Mouse (Mus musculus) hindlimb bud, embryonic 11.5 days (tissue): Measurements from ENCODE around the gene Gprc5c.

ENCODE experiments used
- DNase-seq: peaks from one replicate; pipeline ENCODE4 v3.0.0-alpha.2; 2012; ENCODE audit warnings: low read depth, low spot score; ENCODE audit errors: extremely low spot score

Gprc5c gene

DNA sequence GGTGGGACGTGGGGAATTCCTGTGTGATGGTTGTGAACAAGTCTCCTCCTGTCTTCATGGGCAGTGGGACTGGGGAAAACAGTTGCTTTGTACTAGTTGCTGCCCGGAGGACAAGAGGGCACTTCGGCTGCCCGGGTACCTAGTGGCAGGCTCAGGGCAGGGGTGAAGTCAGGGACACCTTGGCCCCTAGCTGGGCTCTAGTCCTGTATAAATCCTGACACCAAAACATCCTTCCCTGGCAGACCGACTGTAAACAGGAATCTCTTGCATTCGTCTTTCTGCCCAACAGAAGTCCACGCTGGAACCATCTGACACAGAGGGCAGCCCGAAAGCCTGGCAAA is 20.5 kb upstream of the Gprc5c start:
- no peak for DNase-seq

DNA sequence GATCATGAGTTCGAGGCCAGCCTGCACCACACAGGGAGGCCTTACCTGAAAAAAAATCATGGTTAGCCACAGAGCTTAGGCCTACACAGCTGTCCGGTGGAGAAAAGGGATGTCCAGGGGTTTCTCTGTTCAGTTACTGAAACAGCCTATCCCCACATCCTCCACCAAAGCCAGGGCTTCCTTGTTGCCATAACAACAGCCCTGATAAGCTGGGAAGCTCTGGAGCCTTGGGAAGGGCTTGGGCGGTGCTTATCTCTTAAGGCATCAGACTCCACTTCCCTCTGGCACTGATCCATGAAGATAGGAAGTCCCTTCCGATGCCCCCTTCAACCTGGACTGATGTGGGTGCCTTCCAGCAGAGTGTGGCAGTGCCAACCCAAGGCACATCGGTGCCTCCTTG is 17.8 kb upstream of the Gprc5c start:
- DNase-seq: no peak

DNA sequence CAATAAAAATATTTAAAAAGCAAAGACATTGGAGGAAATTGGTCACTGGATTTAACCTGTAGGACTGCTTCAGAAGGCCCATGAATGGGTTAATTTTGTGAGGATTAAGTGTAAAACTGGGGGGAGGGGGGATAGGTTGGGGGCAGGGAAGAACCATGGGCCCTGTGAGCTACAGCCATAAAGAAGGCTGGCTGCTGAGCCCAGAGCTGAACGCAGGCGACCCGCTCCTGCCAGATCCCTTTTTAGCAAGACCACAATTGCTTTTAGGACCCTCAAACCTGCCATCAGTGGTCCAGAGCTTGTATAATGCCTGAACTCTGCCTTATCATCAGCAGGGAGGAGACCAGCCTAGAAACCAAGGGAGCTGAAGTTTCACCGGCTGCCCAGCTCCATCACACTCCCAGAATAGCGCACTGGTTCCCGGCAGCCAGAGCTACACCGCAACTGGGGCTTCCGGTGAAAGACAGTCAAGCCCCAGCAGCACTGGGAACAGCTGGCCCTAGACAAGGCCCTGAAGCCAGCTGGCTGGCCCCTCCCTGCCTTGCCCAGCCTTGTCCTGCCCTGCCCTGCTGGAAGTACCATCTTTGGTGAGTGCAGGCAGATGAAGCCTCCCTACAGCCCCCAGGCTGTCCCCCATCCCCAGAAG is 7.0 kb upstream of the Gprc5c start:
- DNase-seq: no peak

DNA sequence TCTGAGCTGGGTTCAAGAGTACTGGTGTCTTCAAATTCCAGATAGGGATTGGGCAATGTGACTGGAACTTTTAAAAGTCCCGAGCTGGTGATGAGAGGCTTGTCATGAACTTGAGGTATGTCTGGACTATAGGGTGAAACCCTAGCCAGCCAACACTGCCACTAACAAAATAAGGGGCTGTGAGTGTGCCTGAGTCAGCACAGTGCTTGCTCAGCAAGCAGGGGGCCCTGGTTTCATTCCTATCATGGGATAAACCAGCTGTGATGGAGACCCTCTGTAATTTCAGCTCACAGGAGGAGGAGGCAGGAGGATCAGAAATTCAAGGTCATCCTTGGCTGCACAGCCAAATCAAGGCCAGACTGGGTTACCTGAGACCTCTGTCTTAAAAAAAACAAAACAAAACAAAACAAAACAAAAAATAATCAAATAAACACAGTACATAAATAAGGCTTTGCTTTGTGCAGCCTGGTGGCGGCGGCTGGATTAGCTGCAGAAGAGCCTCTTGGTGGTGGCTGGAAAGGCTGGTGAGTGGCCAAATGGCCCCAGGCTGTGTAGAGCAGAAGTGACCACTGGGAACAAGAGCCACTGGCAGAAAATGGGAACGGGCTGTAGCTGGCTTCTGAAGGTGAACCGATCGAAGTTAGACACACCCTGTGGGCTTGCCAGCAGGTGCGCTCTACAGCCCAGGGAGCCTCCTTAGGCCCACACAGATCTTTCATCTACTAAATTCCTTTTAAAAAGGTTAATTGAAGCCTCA is 6.3 kb upstream of the Gprc5c start:
- no peak for DNase-seq

DNA sequence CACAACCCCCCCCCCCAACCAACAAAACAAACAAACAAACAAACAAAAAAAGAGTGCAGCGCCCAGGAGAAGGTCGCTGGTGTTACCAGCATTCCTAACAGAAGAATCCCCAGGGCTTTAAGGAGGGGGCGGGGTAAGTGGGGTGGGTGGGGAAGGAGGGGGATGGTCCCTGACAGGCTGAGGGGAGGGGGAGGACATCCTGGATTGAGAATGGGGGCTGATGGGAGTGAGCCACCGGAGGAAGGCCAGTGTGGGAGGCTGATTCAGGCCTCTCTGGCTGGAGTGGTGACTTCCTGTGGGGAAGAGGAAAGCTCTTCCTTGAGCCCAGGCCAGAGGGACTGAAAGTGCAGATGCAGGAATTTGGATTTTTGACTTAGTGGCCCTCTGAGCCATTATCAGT is 4.6 kb upstream of the Gprc5c start:
- no peak for DNase-seq

DNA sequence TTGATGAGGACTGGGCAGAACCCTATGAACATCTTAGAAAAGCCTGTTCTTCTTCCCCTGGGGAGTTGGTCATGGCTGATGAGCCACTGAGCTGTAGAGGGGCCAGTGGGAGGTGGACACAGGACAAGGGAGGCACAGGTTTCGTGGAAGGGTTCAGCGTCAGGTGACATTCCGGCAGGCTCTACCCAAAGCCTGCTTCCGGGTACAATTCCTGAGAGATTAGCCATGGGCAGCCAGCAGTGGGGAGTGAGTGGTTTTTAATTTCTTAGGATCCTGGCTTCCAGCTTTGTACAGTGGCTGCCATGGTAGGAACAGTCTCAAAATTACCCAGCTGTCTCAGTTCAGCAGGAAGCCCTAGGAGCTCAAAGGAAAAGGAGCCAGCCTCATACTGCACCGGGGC is 3.9 kb upstream of the Gprc5c start:
- DNase-seq: no peak

DNA sequence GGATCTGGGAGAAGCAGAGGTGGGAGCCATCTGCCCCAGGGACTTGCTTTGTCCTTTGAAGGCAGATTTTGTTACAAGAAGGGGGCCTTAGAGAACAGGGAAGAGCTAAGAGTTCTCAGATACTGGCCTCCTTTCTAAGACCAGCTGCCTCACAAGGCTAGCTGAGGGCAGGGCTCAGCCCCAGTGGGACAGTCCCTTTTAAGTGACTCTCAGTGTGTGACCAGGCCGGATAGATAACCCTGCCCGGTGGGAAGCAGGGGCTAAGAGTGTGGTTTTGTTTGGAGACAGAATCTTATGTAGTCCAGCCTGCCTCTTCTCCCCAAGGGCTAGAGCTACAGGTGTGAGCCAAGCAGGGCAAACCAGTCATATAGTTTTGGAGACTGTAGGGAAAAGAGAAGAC is 1.4 kb upstream of the Gprc5c start:
- DNase-seq: no peak

DNA sequence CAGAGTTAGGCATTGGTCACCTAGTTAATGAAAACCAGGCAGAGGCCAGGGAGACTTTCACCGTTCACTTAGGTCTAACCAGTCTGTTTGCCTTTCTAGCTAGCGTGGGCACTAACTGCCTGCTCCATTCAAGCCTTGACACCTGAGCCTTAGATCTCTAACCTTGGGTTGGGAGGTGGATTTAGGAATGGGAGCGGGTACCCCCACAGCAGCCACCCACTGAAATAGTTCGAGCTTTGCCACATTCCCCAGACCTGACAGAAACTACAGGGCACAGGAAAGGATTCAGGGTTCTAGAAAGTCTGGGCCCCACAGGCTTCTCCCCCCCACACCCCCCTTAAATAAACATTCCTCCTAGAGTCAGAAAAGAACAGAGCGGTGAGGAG is 893 bp upstream of the Gprc5c start:
- DNase-seq: no peak

DNA sequence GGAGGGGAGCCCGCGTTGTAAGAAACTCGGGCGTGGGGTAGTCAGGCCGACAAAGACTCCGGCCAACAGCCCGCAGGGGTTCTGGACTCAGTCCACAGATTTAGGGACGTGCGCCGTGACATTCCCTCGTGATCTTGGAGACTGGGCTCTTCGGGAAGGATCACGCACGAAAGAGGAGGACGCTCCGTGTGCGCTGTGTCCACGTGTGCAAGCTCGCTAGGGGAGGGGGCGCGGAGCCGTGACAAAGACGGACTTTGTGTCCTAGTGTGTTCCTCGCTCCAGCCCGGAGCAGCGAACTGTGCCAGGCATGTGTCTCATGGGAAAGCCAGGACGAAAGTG is 286 bp downstream of the Gprc5c start:
- no peak for DNase-seq

DNA sequence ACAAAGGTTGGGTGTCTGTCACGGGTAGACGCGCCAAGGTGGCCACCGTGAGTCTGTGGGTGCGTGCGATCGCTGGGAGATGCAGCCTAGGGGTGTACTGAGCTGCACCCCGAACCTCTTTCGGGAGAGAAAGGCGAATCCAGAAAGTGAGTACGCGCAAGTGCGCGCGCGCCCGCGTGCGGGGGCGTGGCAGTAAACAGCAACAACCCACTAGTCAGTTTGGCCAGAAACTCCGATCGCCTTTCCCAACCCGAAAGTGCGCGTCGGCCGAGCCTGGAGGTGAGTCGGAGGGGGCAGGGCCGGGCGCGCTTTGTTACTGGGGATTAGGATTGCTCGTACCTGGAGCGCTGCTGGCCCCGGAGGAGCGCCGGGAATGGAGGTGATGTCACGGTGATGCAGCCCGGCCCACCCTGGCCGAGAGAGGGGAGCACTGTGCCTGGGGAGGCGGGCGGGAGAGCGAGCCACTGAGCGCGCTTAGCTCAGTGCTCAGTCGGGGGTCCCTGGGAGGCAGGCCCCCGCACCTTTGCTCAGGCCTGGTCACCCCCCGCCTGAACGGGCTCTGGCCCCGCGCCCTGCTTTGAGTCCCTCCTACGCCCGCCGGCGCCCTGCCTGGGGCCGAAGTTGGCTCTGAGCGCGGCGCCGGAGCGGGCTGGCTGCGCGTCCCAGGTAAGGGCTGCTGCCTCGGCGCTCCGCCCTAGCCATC is 807 bp downstream of the Gprc5c start:
- DNase-seq: no peak

DNA sequence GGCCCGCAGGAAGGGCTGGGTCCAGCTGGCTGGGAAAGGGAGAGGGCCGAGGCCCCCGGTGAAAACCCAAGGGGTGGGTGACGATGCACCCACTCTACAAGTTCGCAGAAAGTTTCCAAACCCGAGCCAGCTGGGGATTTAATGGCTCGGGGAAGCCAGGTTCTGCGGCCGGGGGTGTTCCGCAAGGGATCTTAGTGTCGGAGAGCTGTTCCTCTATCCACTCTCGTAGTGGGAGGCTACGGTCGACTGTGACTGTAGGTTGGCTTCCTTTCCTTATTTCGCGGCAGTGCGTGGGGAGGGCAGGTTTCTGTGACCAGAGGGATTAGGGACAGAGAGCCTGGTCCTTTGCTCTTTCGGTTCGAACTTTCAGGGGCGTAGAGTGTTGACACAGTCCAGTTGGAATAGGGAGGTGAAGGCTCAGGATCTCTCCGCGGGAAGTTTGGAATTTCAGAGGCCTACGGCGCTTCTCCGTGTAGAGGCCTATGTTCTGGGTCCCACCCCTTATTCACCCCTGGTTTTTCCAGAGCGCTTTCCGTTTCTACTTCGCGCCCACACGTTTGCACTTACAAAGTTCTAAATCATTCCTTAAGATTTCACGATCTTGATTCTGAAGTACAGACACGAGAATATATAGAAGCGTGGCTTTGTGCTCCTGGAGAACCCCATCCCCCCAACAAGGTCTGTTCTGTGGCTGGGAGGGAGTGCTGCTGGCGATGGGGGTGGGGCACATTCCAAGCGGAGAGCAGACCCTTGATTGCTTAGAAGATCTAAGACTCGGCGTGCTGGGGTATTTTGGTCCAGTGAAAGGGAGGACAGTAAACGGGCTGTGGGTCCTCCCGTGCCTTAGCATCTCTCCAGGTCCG is 1.6 kb downstream of the Gprc5c start:
- no peak for DNase-seq

DNA sequence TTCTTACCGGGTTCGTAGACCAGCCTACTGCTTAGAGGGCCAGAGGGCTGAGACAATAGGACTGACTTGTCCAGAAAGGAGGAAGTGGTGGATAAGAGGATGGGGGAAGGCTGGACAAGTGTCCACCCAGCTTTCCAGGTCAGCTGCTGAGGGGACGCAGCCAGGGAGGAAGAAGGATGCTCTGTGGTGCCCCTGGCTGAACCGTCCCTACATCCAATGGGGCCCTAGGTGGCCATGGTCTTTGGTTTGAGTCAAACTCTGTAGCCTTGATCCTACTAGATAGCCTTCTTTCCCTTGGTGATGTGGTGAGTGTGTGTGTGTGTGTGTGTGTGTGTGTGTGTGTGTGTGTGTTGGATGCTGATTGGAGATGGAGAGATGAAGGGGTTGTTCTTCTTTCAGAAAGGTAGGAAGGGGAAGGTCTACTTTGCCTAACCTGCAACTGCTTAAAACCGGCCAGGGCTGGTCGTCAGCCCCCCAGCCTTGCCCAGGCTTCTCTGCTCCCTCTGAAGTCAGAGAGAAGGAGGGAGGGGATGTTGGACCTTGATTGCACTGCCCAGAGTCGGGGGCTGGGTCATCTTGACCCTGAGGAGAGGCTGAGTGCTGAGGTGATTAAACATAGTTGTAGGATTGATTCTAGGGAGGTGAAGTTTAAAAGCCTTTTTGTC is 2.4 kb downstream of the Gprc5c start:
- no peak for DNase-seq

DNA sequence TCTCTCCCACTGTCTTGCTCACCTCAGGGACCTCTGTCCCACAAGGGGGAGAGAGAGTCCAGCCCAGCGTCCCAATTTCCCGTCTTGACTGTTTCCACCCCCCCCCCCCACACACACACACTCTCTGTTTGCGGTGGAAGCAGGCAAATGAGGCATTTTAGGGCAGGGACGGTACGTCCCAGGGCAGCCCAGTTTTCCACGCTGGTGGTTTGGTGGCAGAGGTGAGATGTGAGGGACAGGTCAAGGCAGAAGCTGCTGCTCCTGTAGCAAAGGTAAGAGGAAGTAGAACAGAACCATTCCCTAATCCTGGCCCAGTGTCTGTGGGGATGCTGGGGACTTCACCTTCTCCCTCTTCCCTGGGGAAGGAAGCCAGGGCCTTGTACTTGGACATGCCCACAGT is 3.6 kb downstream of the Gprc5c start:
- no peak for DNase-seq

DNA sequence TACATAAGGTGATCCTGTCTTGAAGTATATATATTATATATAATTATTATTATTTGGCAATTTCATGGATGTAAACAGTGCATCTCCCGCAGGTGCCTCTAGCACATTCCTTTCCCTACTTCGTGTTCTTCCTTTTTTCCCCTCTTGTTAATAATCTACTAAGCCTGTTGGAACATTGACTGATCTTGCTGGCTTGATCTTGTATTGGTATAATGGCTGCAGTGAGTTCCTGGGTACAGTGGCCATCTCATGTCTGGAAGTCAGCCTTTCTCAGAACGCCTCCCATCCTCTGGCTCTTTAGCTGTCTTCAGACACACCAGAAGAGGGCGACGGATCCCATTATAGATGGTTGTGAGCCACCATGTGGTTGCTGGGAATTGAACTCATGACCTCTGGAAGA is 5.2 kb downstream of the Gprc5c start:
- no peak for DNase-seq

DNA sequence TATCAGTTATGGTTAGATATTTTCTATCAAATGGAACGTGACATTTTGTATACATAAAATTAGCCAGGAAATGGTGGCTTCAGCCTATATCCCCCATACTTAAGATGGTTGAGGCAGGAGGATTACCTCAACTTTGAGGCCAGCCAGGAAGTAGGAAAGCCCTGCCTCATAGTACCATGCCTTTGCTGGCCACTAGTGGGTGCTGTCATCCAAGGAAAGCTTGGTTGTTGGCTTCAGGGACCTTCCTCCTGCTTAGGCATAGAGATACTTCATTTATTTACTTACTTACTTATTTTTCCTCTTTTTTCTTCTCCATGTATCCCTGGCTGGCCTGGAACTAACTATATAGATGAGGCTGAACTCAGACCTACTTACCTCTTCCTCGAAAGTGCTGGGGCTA is 7.7 kb downstream of the Gprc5c start:
- no peak for DNase-seq

DNA sequence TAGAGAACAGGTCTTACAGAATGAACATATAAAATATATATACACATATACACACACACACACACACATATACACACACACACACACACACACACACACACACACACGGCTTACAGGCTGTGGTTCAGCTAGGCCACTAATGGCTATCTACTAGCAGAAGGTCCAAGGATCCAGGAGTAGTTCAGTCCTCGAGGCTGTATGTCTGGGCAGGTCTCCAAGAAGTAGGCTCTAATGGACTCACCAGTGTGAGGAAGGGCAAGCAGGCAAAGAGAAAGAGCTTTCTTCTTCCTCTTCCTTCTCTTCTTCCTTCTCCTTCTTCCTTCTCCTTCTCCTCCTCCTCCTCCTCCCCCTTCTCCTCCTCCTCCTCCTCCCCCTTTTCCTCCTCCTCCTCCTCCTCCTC is 10.1 kb downstream of the Gprc5c start:
- DNase-seq: no peak

DNA sequence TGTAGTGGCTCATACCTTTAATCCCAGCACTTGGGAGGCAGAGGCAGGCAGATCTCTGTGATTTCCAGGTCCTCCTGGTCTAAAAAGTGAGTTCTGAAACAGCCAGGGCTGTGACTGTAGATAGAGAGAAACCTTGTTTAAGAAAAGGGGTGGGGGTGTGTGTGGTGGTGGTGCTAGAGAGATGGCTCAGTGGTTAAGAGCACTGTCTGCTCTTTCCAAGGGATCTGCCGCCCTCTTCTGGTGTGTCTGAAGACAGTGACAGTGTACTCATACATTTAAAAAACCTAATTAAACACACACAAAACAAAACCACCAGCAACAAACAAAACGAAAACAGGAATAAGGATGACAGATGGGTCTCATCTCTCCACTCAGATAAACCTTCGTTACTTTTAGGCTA is 11.7 kb downstream of the Gprc5c start:
- no peak for DNase-seq

DNA sequence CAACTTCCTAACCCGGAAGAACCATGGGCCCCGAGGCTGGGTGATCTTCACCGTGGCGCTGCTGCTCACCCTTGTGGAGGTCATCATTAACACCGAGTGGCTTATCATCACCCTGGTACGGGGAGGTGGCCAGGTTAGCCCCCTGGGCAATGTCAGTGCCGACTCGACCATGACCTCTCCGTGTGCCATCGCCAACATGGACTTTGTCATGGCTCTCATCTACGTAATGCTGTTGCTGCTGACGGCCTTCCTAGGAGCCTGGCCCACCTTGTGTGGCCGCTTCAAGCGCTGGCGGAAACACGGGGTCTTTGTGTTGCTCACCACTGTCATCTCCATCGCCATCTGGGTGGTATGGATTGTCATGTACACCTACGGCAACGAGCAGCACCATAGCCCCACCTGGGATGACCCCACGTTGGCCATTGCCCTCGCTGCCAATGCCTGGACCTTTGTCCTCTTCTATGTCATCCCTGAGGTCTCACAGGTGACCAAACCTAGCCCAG is 13.0 kb downstream of the Gprc5c start:
- no peak for DNase-seq

DNA sequence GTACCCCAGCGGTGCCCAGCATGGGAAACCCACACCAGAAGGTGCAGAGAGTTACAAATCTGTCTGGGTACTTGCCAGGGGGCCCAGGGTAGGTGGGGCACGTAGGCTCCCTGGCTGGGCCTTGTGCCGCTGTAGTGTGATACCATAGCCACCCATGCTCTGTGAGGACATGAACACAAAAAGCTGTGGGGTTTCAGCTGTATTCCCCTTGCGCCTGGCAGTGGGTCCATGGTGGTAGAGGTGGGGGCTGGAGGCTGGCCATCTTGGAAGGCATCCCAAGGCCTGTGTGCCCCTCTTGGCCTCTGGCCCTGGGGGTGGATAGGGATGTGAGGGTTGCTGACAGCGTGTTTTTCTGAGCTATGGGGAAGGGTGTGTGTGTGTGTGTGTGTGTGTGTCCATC is 15.0 kb downstream of the Gprc5c start:
- DNase-seq: no peak

DNA sequence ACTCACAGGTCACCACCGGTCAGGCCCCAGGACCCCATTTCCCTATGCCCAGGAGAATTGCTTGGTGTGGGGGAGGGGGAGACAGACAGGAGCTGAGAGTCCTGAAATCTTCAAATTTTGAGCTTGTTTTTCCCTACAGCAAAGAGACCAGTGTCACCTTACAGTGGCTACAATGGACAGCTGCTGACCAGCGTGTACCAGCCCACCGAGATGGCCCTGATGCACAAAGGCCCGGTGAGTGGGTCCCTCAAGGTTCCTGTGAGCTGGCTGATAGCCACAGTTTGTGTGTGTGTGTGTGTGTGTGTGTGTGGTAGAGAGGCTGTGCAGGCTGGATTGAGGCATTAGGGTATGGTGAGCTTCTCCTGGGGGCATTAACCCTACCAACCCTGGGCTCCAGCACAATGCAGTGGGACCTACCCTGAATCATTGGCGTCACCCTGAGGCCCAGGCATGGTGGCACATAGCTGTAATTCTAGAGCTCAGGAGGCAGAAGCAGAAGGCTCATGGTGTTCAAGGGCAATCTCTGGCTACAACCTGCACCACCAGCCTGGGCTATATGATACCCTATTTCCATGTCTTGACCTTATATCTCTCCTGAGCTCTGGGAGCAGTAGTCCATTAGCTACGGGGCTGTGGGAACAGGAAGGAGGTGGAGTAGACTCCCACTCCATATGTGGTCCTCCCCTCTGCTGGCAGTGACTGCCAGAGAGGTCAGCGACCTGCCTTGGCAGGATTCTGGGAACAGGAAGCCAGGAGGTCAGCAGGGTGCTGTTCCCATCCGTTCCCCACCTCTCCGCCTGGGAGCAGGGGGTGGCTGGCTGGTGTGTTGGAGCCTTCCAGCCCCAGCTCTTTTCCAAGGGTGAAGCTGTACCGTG is 15.8 kb downstream of the Gprc5c start:
- no peak for DNase-seq
